Mouse (Mus musculus): ENCODE data around the gene Olfr109. TPM values are rescaled to one million over a fixed set of nuclear protein-coding genes. Genes with fewer than 3 reads are reported as not detected.

Gene Olfr109
- polyA plus RNA-seq (2017; shearing (Covaris generic)): under 1 TPM; 0.02 to 0.33 TPM

DNA sequence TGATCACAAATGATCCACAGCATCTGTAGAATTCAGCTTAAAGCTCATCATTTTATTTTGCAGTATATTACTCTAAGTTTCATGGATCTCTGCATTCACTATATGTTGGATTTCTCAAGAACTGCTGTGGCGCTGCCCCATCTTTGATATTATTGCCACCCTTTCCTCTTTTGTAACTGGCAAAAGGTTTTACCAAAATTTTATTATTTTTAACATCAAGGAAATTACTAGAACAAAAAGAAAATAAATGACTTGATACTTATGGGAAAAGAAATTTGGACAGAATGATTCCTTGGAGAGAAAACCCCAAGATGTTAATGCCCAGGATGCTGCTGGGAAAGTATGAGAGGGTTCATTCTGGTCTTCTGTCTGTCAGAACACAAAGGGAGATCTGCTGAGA lies at the start of gene Olfr109:
Olfr109 (plus strand) TSS at position 301 of the 400 bp plus-strand sequence.

DNA sequence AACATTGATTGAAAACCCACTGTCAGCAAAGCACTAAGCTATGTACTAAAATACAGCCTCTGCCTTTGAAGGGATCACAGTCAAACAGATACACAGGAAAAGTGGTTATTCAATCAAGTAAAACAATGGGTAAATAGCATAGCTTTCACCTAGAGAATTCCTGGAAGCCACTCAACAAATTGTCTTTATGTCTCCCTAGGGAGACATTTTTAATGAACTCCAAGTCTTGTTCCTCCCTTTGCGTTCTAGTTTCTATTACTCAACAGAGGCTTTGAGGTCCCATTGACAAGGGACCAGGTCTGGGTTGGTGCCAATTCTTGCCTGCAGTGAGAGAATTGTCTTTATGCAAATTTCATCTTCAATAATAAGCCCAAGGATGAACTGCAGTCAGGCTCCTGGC lies 13.5 kb upstream of the Olfr109 start, which contains the start of gene Olfr108:
Olfr108 (plus strand) TSS at position 301 of the 400 bp plus-strand sequence.

DNA sequence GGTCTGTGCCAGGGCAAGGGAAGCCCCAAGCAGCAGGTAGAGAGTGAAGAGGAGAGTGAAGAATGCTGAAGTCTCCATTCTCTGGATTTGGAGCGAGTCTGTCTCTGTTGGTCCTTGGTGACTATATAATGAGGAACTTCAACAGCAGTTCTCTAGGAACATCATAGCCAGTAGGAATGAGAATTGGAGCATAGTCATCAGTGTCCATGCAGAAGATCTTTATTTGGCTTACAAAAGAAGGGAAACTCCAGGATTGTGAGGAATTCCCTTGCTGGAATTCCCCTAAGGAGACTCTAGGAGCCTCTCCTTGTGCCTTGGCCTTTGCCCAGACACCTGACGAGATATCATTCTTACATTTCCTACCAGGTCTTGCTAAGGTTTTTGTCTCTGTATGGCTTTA lies 24.7 kb downstream of the Olfr109 start, which contains the start of gene H2-M2:
H2-M2 (minus strand) TSS at position 101 of the 400 bp plus-strand sequence.

DNA sequence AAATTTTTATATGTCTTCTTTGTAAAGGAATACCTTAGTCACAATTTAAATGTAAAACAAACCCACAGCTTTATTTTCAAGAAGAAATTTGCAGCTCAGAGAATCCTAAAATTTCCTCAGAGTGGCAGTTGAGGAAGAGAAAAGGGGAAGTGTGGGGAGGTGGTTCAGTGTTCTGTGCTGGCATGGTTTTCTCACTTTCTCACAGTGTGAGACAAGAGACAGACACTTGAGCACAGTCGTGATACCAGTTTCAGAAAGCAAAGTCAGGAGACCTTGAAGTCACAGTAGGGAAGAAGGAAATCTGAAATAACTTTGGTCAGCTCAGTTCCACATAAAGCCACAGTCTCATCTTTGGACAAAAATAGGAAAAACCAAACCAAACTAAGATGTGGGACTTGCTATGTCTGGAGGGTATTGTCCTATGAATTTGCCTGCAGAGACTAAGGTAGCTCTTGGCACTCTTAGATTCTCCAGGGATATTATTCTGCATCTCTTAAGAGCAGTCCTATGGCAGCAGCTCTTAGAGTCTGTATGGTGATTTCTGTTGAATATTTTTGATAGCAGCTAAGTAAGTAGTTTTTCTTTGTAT lies 33.3 kb downstream of the Olfr109 start, which contains the start of gene Olfr110:
Olfr110 (plus strand) TSS at position 539 of the 589 bp plus-strand sequence.

DNA sequence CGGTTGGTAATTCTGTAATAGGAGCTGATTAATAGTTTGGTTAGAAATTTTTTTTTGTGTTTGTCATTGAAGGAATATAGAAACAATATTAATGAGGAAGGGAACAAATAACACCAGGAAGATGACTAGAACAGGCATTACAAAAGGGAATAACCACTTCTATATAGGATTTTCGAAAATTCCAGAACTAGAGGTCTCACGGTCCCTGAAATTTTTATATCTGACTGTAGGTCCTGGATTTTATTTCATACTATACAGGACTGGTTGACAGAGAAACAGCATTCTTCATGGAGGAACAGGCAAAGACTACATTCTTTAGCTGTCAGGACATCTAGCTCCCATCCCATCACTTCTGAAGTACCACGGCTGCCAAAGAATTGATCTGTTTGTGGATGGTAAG lies 49.0 kb downstream of the Olfr109 start, which contains the start of gene Olfr111:
Olfr111 (plus strand) TSS at position 301 of the 400 bp plus-strand sequence.

Other genes with a start within 250 kb of the Olfr109 start
- not detected for gene Olfr95, start 245.8 kb upstream of the Olfr109 start, polyA plus RNA-seq (2017; shearing (Covaris generic))
- under 1 TPM; 0.19 to 0.78 TPM for gene Olfr96, start 238.8 kb upstream of the Olfr109 start, polyA plus RNA-seq (2017; shearing (Covaris generic))
- gene Olfr97, start 221.6 kb upstream of the Olfr109 start, polyA plus RNA-seq (2017; shearing (Covaris generic)): not detected
- gene Olfr98, start 195.2 kb upstream of the Olfr109 start, polyA plus RNA-seq (2017; shearing (Covaris generic)): under 1 TPM in 1 of 2 experiments, not detected in 1; 0.33 TPM
- gene H2-M3, start 188.7 kb upstream of the Olfr109 start, polyA plus RNA-seq (2017; shearing (Covaris generic)): 100 to 1,000 TPM; 103 to 115 TPM
- 1 to 10 TPM; 2.4 to 4.4 TPM for gene Olfr99, start 175.5 kb upstream of the Olfr109 start, polyA plus RNA-seq (2017; shearing (Covaris generic))
- under 1 TPM in 1 of 2 experiments, not detected in 1; 0.34 TPM for gene Olfr101, start 154.6 kb upstream of the Olfr109 start, polyA plus RNA-seq (2017; shearing (Covaris generic))
- gene Olfr102, start 141.9 kb upstream of the Olfr109 start, polyA plus RNA-seq (2017; shearing (Covaris generic)): 1 to 10 TPM in 1 of 2 experiments, under 1 TPM in 1; 0.46 to 1.3 TPM
- not detected for gene Olfr103, start 119.2 kb upstream of the Olfr109 start, polyA plus RNA-seq (2017; shearing (Covaris generic))
- not detected for gene Olfr104-ps, start 99.3 kb upstream of the Olfr109 start, polyA plus RNA-seq (2017; shearing (Covaris generic))
- under 1 TPM in 1 of 2 experiments, not detected in 1; 0.12 TPM for gene Olfr105-ps, start 79.9 kb upstream of the Olfr109 start, polyA plus RNA-seq (2017; shearing (Covaris generic))
- not detected for gene Olfr106-ps, start 68.5 kb upstream of the Olfr109 start, polyA plus RNA-seq (2017; shearing (Covaris generic))
- under 1 TPM; 0.05 to 0.44 TPM for gene Olfr107, start 59.7 kb upstream of the Olfr109 start, polyA plus RNA-seq (2017; shearing (Covaris generic))
- gene Olfr108, start 13.4 kb upstream of the Olfr109 start, polyA plus RNA-seq (2017; shearing (Covaris generic)): not detected
- gene H2-M2, start 24.6 kb downstream of the Olfr109 start, polyA plus RNA-seq (2017; shearing (Covaris generic)): 1 to 10 TPM in 1 of 2 experiments, not detected in 1; 1.2 TPM
- gene Olfr110, start 33.6 kb downstream of the Olfr109 start, polyA plus RNA-seq (2017; shearing (Covaris generic)): not detected
- not detected for gene Olfr111, start 49.1 kb downstream of the Olfr109 start, polyA plus RNA-seq (2017; shearing (Covaris generic))
- not detected for gene Olfr112, start 110.5 kb downstream of the Olfr109 start, polyA plus RNA-seq (2017; shearing (Covaris generic))
- gene Olfr113, start 118.7 kb downstream of the Olfr109 start, polyA plus RNA-seq (2017; shearing (Covaris generic)): under 1 TPM in 1 of 2 experiments, not detected in 1; 0.17 TPM
- gene Olfr114, start 133.8 kb downstream of the Olfr109 start, polyA plus RNA-seq (2017; shearing (Covaris generic)): not detected
- gene Olfr115, start 168.2 kb downstream of the Olfr109 start, polyA plus RNA-seq (2017; shearing (Covaris generic)): not detected
- not detected for gene Olfr116, start 168.3 kb downstream of the Olfr109 start, polyA plus RNA-seq (2017; shearing (Covaris generic))
- under 1 TPM; 0.15 to 0.19 TPM for gene Olfr117, start 204.9 kb downstream of the Olfr109 start, polyA plus RNA-seq (2017; shearing (Covaris generic))
- gene Olfr118, start 208.1 kb downstream of the Olfr109 start, polyA plus RNA-seq (2017; shearing (Covaris generic)): under 1 TPM; 0.12 to 0.53 TPM
- not detected for gene Olfr119, start 237.6 kb downstream of the Olfr109 start, polyA plus RNA-seq (2017; shearing (Covaris generic))

Data from inflammation-experienced regulatory T-cells (primary cell).